Mouse (Mus musculus) megakaryocyte, embryonic 14.5 days (primary cell): ENCODE measurements around the gene Tut7. TPM values are rescaled to one million over a fixed set of nuclear protein-coding genes. Genes with fewer than 3 reads are reported as not detected.
A peak's percentile ranks its signal among the peaks of the same experiment; 100 is the strongest.
"Not testable (repeated sequence)": the region's sequence is repeated elsewhere in the genome, so short reads cannot be mapped to it uniquely, and the experiment has no call there.

Source experiments
- H3K27me3 ChIP-seq: replicated peaks from 2 replicates; pipeline ENCODE3; 2012; ENCODE audit warnings: inconsistent platforms
- H3K36me3 ChIP-seq: replicated peaks from 2 replicates; pipeline ENCODE3; 2012; ENCODE audit warnings: low read length, inconsistent platforms, mixed read lengths
- H3K4me1 ChIP-seq: 2 replicates; pipeline ENCODE4 v1.6.1; 2012; ENCODE audit warnings: inconsistent platforms
- H3K4me3 ChIP-seq: replicated peaks from 2 replicates; pipeline ENCODE3; 2012; ENCODE audit warnings: moderate library complexity, mild to moderate bottlenecking, inconsistent platforms
- H3K9me3 ChIP-seq: 2 replicates; pipeline ENCODE4 v1.6.1; 2012; ENCODE audit warnings: inconsistent platforms
- FLI1 ChIP-seq: IDR thresholded peaks from 2 replicates; pipeline ENCODE4 v1.6.1; 2012; ENCODE audit warnings: low read length, inconsistent platforms, mixed read lengths
- GATA1 ChIP-seq: IDR thresholded peaks from 3 replicates; pipeline ENCODE4 v1.6.1; 2012; ENCODE audit warnings: mixed read lengths, low read length, inconsistent platforms, borderline replicate concordance
- polyA plus RNA-seq: library from polyadenylated mRNA; stranded (reverse); fragments of >175 nt; gene quantifications from 2 replicates; pipeline ENCODE4 v1.2.3, GENCODE M21; 2012; ENCODE audit warnings: low replicate concordance; ENCODE audit not compliant: insufficient read depth

Tut7 gene
- polyA plus RNA-seq, 1 experiment = 11.4 TPM

GRCm38 (mm10) chr13:59798306-59798705 lies 24.6 kb downstream of the Tut7 start:
- Histone ChIP-seq H3K4me1 (peaks cover 3% of the 10 kb centered on the region), H3K4me3 (no peak overlapping the region), H3K9me3 (no peaks in the 10 kb centered on the region), H3K36me3 (peaks cover 100% of the 10 kb centered on the region), H3K27me3 (no peaks in the 10 kb centered on the region)
- TF ChIP-seq GATA1 (no peak), FLI1 (no peak)

- Histone ChIP-seq H3K36me3 (peaks cover 100% of the 10 kb centered on the region), H3K27me3 (no peaks in the 10 kb centered on the region), H3K4me1 (peaks cover 9% of the 10 kb centered on the region), H3K4me3 (no peak overlapping the region), H3K9me3 (no peaks in the 10 kb centered on the region)
- TF ChIP-seq GATA1 = no peak
- no peak for TF ChIP-seq FLI1
Observed at GRCm38 (mm10) chr13:59796466-59796848, 26.5 kb downstream of the Tut7 start.

GRCm38 (mm10) chr13:59795807-59796465 lies 27.0 kb downstream of the Tut7 start:
- TF ChIP-seq FLI1 (no peak), GATA1 (no peak)
- Histone ChIP-seq H3K27me3 (no peaks in the 10 kb centered on the region), H3K4me1 (peaks cover 9% of the 10 kb centered on the region), H3K36me3 (peaks cover 100% of the 10 kb centered on the region), H3K4me3 (no peak overlapping the region), H3K9me3 (no peaks in the 10 kb centered on the region)

- Histone ChIP-seq H3K9me3 (no peaks in the 10 kb centered on the region), H3K4me3 (no peak overlapping the region), H3K4me1 (peaks cover 9% of the 10 kb centered on the region), H3K27me3 (no peaks in the 10 kb centered on the region), H3K36me3 (peaks cover 100% of the 10 kb centered on the region)
- no peak for TF ChIP-seq GATA1
- TF ChIP-seq FLI1 = no peak
Observed at GRCm38 (mm10) chr13:59794786-59795185, 28.2 kb downstream of the Tut7 start.

GRCm38 (mm10) chr13:59782145-59782544 lies 40.8 kb downstream of the Tut7 start, which contains the start of gene Gm49354:
Gm49354 (minus strand) TSS chr13:59782245.
- H3K4me3 ChIP-seq = no peak within 1 kb of the TSS
- peaks cover 99% of the 10 kb centered on the region for H3K36me3 ChIP-seq
- TF ChIP-seq FLI1 (no peak), GATA1 (no peak)
- H3K9me3 ChIP-seq = no peaks in the 10 kb centered on the region
- H3K4me1 ChIP-seq = peaks cover 17% of the 10 kb centered on the region
- no peaks in the 10 kb centered on the region for H3K27me3 ChIP-seq

- H3K27me3 ChIP-seq, H3K4me3 ChIP-seq, H3K9me3 ChIP-seq: not testable (repeated sequence)
- peaks cover 99% of the 10 kb centered on the region for H3K36me3 ChIP-seq
- H3K4me1 ChIP-seq = peaks cover 30% of the 10 kb centered on the region
Observed at GRCm38 (mm10) chr13:59779744-59780264, 43.1 kb downstream of the Tut7 start.

- peaks cover 32% of the 10 kb centered on the region for H3K4me1 ChIP-seq
- no peak for TF ChIP-seq FLI1
- no peak for TF ChIP-seq GATA1
- H3K27me3 ChIP-seq = no peaks in the 10 kb centered on the region
- H3K36me3 ChIP-seq = peaks cover 98% of the 10 kb centered on the region
- no peak overlapping the region for H3K4me3 ChIP-seq
- no peaks in the 10 kb centered on the region for H3K9me3 ChIP-seq
Observed at GRCm38 (mm10) chr13:59779213-59779612, 43.7 kb downstream of the Tut7 start.

- Histone ChIP-seq H3K27me3 (no peaks in the 10 kb centered on the region), H3K9me3 (no peaks in the 10 kb centered on the region), H3K36me3 (peaks cover 86% of the 10 kb centered on the region), H3K4me3 (no peak overlapping the region), H3K4me1 (peaks cover 66% of the 10 kb centered on the region)
- no peak for TF ChIP-seq GATA1
- no peak for TF ChIP-seq FLI1
Observed at GRCm38 (mm10) chr13:59775168-59775567, 47.8 kb downstream of the Tut7 start.

GRCm38 (mm10) chr13:59771257-59771656 lies 51.7 kb downstream of the Tut7 start:
- no peaks in the 10 kb centered on the region for H3K27me3 ChIP-seq
- H3K9me3 ChIP-seq = no peaks in the 10 kb centered on the region
- no peak for TF ChIP-seq GATA1
- TF ChIP-seq FLI1 = 0 out of 2 replicates have a peak, but pooled peaks have one; percentile 21
- peaks cover 64% of the 10 kb centered on the region for H3K36me3 ChIP-seq
- peak overlapping the region; percentile 94 for H3K4me3 ChIP-seq
- H3K4me1 ChIP-seq = peaks cover 69% of the 10 kb centered on the region

GRCm38 (mm10) chr13:59770847-59771246 lies 52.1 kb downstream of the Tut7 start:
- Histone ChIP-seq H3K27me3 (no peaks in the 10 kb centered on the region), H3K4me3 (peak overlapping the region; percentile 94), H3K9me3 (no peaks in the 10 kb centered on the region), H3K36me3 (peaks cover 64% of the 10 kb centered on the region), H3K4me1 (peaks cover 73% of the 10 kb centered on the region)
- TF ChIP-seq FLI1 (no peak), GATA1 (no peak)

GRCm38 (mm10) chr13:59770164-59770562 lies 52.8 kb downstream of the Tut7 start:
- Histone ChIP-seq H3K4me3 (peak overlapping the region; percentile 94), H3K4me1 (peaks cover 76% of the 10 kb centered on the region), H3K9me3 (no peaks in the 10 kb centered on the region), H3K36me3 (peaks cover 62% of the 10 kb centered on the region), H3K27me3 (no peaks in the 10 kb centered on the region)
- TF ChIP-seq FLI1 (no peak), GATA1 (peak; percentile 46; the same call in 1 of the 3 replicates)
